Mouse (Mus musculus) hindbrain, embryonic 11.5 days (tissue): Measurements from ENCODE around the gene Pitx1. TPM values are rescaled to one million over a fixed set of nuclear protein-coding genes. Genes with fewer than 3 reads are reported as not detected.

ENCODE experiments used
- polyA plus RNA-seq: library from polyadenylated mRNA; unstranded; fragments of >200 nt; fragmentation: Nextera tagmentation; extraction: Ambion mirVana; gene quantifications from 2 replicates; pipeline ENCODE4 v1.2.1, GENCODE M21; 2014

Gene Pitx1
- polyA plus RNA-seq, 1 experiment from 2014 or later, result 0.25 TPM

Other genes with a start within 250 kb of the Pitx1 start
- gene B4galt7, start 236.3 kb downstream of the Pitx1 start, polyA plus RNA-seq, result 23.2 and 27.7 TPM in 2 replicates
- gene Caml, start 213.2 kb downstream of the Pitx1 start, polyA plus RNA-seq, result 70.5 and 73.4 TPM in 2 replicates
- gene Ddx46, start 201.2 kb downstream of the Pitx1 start, polyA plus RNA-seq, result 47.2 and 50.8 TPM in 2 replicates
- 69.5 and 74.3 TPM in 2 replicates for gene B230219D22Rik, start 143.1 kb downstream of the Pitx1 start, polyA plus RNA-seq
- gene Txndc15, start 121.5 kb downstream of the Pitx1 start, polyA plus RNA-seq, result 103 and 108 TPM in 2 replicates
- 27.9 and 29.9 TPM in 2 replicates for gene Pcbd2, start 108.8 kb downstream of the Pitx1 start, polyA plus RNA-seq
- 0.15 TPM in 1 of 2 replicates, not detected in the other for gene Catsper3, start 51.6 kb downstream of the Pitx1 start, polyA plus RNA-seq